Mouse (Mus musculus) forebrain, embryonic 11.5 days (tissue): Measurements from ENCODE around the gene Yju2. TPM values are rescaled to one million over a fixed set of nuclear protein-coding genes. Genes with fewer than 3 reads are reported as not detected.

Source experiments
- ATAC-seq: fragments of 200-750 bp; cut with Nextera tagmentation; replicated peaks from 2 replicates; pipeline ENCODE4 v1.8.0; 2017; ENCODE audit warnings: moderate TSS enrichment; ENCODE audit not compliant: low FRiP score
- DNase-seq: peaks from one replicate; pipeline ENCODE4 v3.0.0-alpha.2; 2017; ENCODE audit warnings: low spot score
- H3K27ac ChIP-seq: fragments of 300-500 bp; sonication (generic); 2 replicates; pipeline ENCODE4 v1.5.1; 2014; ENCODE audit warnings: low read depth, low read length
- H3K27me3 ChIP-seq: fragments of 300-500 bp; sonication (generic); 2 replicates; pipeline ENCODE4 v1.6.1; 2014; ENCODE audit warnings: mild to moderate bottlenecking, low read length, mixed read lengths; ENCODE audit not compliant: control insufficient read depth, insufficient read depth
- H3K36me3 ChIP-seq: fragments of 300-500 bp; sonication (generic); 2 replicates; pipeline ENCODE4 v1.6.1; 2014; ENCODE audit warnings: mild to moderate bottlenecking, low read length, moderate library complexity, mixed read lengths; ENCODE audit not compliant: control insufficient read depth, insufficient read depth
- H3K4me1 ChIP-seq: fragments of 300-500 bp; sonication (generic); replicated peaks from 2 replicates; pipeline ENCODE4 v1.6.1; 2014; ENCODE audit warnings: low read length, mixed read lengths; ENCODE audit not compliant: control insufficient read depth, insufficient read depth
- H3K4me2 ChIP-seq: fragments of 300-500 bp; sonication (generic); 2 replicates; pipeline ENCODE4 v1.6.1; 2014; ENCODE audit warnings: low read depth, mild to moderate bottlenecking, low read length, moderate library complexity, mixed read lengths; ENCODE audit not compliant: severe bottlenecking
- H3K4me3 ChIP-seq: fragments of 300-500 bp; sonication (generic); 2 replicates; pipeline ENCODE4 v1.5.1; 2014; ENCODE audit warnings: low read depth, low read length
- H3K9ac ChIP-seq: fragments of 300-500 bp; sonication (generic); 2 replicates; pipeline ENCODE4 v1.6.1; 2014; ENCODE audit warnings: low read length
- H3K9me3 ChIP-seq: fragments of 300-500 bp; sonication (generic); 2 replicates; pipeline ENCODE4 v1.6.1; 2016; ENCODE audit warnings: low read length, mixed read lengths; ENCODE audit not compliant: control insufficient read depth
- WGBS: fragments of 180-500 bp; shearing (Covaris S2); extraction: QIAGEN DNeasy Blood & Tissue Kit; methylation state at CpG from one replicate; pipeline ENCODE4 v1.1.7; 2014; 5-methylcytosine and 5-hydroxymethylcytosine counted together
- polyA plus RNA-seq: library from polyadenylated mRNA; unstranded; fragments of >200 nt; fragmentation: Nextera tagmentation; extraction: Ambion mirVana; gene quantifications from 2 replicates; pipeline ENCODE4 v1.2.1, GENCODE M21; 2014

Gene Yju2
- polyA plus RNA-seq, 1 experiment from 2014 or later, result 27.4 TPM

DNA sequence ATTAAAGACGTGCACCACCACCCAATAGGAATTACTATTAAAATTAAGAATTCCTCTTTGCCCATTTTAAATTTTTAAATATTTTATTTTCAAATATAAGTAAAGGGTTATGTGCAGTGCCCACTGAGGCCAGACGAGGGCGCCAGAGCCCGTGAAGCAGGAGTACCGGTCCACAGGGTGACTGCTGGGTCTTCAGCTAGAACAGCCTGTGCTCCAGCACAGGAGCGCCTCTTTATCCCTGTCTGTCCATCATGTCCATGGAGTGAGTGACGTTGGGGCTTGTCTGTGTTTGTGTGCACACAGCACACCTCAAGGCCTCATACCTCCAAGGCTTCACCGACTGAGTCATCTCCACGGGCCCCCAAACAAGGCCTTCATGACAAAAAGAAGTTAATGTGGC is 1.7 kb upstream of the Yju2 start:
- Histone ChIP-seq H3K27ac (no peak overlapping the region), H3K36me3 (no peaks in the 10 kb centered on the region), H3K4me1 (peaks cover 10% of the 10 kb centered on the region), H3K9me3 (no peaks in the 10 kb centered on the region), H3K27me3 (no peaks in the 10 kb centered on the region), H3K4me2 (no peak overlapping the region), H3K9ac (no peak overlapping the region), H3K4me3 (no peak overlapping the region)
- WGBS, result 11% methylated on average over 9 of the region's 9 CpGs
- ATAC-seq, result peak; percentile 34
- peak; percentile 87 for DNase-seq

DNA sequence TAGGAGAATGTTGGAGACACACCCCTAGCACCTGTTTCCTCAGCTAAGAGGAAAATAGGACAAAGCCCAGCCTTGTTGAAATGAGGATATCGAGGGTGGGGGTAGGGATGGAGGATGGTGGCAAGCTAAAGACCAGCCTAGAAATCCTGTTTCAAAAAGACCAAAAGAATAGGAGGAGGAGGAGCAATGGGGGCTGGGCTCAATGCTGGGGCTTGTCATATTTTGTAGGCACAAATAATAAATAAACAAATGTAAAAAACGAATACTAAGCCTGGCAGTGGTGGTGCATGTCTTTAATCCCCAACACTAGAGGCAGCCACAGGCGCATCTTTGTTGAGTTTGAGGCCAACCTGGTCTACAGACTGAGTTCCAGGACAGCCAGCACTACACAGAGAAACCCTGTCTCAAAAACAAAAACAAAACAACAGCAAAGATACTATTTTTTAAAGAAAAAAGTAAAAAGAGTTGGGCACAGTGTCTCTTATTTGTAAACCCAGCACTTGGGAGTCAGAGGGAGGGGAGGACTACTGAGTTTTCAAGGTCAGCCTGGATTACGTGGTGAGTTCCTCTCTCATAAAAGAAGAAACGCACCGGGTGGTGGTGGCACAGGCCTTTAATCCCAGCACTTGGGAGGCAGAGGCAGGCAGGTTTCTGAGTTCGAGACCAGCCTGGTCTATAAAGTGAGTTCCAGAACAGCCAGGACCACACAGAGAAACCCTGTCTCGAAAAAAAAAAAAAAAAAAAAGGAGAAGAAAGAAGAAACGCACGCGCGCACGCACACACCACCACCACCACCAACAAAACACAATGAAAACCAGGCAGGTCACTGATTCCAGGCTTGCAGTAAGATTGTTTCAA is 944 bp upstream of the Yju2 start:
- 0 out of 2 replicates have a peak overlapping the region, but pooled peaks have one; percentile 92 for H3K27ac ChIP-seq
- WGBS, result 80% methylated on average over 13 of the region's 13 CpGs
- peaks cover 10% of the 10 kb centered on the region for H3K4me1 ChIP-seq
- H3K9me3 ChIP-seq, result no peaks in the 10 kb centered on the region
- peak overlapping the region; percentile 56 for H3K4me3 ChIP-seq
- no peaks in the 10 kb centered on the region for H3K27me3 ChIP-seq
- peak overlapping the region; percentile 66 for H3K4me2 ChIP-seq
- peak overlapping the region; percentile 60 for H3K9ac ChIP-seq
- peak; percentile 48 for DNase-seq
- no peak for ATAC-seq
- H3K36me3 ChIP-seq, result no peaks in the 10 kb centered on the region

DNA sequence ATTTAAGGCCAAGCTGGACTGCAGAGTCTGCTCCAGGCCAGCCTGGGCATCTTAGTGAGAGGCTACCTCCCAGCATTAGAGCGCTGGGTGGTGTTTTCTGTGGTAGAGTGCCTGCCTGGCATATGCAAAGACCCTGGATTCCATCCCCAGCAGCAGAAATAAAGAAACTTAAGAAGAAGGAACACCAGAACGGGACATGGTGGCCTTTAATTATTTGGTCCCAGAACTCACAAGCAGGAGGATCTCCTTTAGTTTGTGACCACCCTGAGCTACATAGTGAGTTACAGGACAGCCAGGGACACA is 364 bp upstream of the Yju2 start:
- Histone ChIP-seq H3K4me3 (peak overlapping the region; percentile 56), H3K27ac (peak overlapping the region; percentile 92; the same call in 1 of the 2 replicates), H3K4me2 (peak overlapping the region; percentile 66), H3K36me3 (no peaks in the 10 kb centered on the region), H3K9me3 (no peaks in the 10 kb centered on the region), H3K27me3 (no peaks in the 10 kb centered on the region), H3K4me1 (peaks cover 10% of the 10 kb centered on the region), H3K9ac (peak overlapping the region; percentile 60)
- ATAC-seq (no peak), DNase-seq (peak; percentile 51)
- 21% methylated on average over 2 of the region's 2 CpGs for WGBS

DNA sequence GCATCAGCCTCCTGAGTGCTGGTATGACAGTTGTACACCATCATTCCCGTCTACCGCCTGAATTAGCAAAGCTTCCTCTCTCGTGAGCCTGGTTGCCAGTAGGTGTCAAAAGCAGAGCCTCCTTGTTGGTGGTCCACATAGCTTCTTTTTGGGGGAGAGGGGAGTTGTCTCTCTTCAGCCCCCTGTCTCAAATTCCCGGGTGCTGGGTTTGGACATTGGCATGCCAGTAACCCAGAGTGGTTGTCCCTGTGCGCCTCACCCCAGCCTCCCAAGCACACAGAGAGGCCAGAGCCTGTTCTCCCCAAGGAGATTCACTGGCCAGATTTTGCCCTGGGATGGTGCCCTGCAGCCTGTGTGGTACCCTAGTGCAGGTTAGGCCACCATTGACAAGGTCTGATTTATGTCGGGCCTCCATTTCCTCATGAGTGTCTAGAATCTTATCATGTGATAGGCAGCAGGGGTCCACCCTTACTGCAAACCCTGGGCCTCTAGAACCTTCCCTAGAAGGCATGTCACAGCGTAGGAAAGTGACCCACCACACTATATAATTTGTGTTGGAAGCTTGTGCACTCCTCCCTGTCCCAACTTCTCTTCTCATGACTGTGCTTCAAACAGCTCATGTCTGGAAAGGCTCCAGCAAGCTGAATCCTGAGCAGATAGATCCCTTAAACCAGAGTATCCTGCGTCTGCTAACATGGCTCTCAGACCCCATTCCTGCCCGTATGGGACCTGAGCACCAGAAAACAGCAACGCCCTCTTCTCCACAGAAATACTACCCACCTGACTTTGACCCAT is 1.2 kb downstream of the Yju2 start:
- WGBS, result 75% methylated on average over 10 of the region's 10 CpGs
- ATAC-seq (no peak), DNase-seq (peak; percentile 52)
- H3K9ac ChIP-seq, result peak overlapping the region; percentile 37
- no peak overlapping the region for H3K27ac ChIP-seq
- H3K27me3 ChIP-seq, result no peaks in the 10 kb centered on the region
- no peaks in the 10 kb centered on the region for H3K9me3 ChIP-seq
- peaks cover 10% of the 10 kb centered on the region for H3K4me1 ChIP-seq
- H3K4me3 ChIP-seq, result peak overlapping the region; percentile 56
- H3K4me2 ChIP-seq, result peak overlapping the region; percentile 66
- no peaks in the 10 kb centered on the region; the same call in 1 of the 2 replicates for H3K36me3 ChIP-seq

DNA sequence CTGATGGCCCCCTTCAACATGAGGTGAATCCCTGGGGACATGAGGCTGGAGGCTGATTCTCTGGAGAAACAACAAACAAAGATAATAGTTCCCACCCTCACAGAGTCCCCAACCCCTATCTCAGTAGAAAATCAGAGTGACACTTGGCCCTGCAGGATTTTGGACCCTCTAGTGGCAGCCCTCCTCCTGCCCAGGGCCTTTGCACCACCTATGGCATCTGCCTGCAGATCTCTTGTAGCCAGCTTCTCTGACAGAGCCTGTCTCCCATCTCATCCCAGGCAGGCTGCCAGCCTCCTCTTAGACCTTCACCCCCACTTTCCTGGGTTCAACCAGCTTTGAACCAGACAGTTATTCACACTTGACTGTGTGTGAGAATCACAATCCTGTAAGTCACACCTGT is 1.9 kb downstream of the Yju2 start:
- DNase-seq, result no peak
- Histone ChIP-seq H3K9ac (no peak overlapping the region), H3K27ac (no peak overlapping the region)

DNA sequence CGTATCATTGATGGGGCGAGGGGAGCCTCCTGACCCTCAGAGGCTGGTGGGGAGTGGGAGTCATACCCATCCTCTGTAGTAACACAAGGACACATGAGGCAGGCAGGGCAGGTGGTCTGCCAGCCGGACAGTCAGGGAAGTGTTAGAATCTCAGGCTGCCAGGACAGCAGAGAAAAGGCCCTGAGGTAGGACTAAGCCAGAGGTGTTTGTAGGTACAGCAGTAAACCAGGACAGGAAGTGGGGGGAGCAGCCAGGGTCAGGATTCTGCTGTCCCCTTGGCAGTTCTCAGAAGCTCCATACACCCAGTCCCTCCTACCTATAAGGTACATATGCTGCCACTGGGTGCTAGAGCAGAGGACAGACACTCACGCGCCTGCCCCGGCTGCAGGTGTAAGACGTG is 2.7 kb downstream of the Yju2 start:
- no peak overlapping the region for H3K27ac ChIP-seq
- H3K4me1 ChIP-seq, result peaks cover 8% of the 10 kb centered on the region; the same call in 1 of the 2 replicates
- no peak overlapping the region for H3K9ac ChIP-seq
- H3K27me3 ChIP-seq, result no peaks in the 10 kb centered on the region
- DNase-seq (peak; percentile 41), ATAC-seq (no peak)
- no peak overlapping the region for H3K4me2 ChIP-seq
- peaks cover 2% of the 10 kb centered on the region; the same call in 1 of the 2 replicates for H3K36me3 ChIP-seq
- 94% methylated on average over 7 of the region's 7 CpGs for WGBS
- H3K4me3 ChIP-seq, result no peak overlapping the region
- no peaks in the 10 kb centered on the region for H3K9me3 ChIP-seq

More for the DNA sequence above, 1.9 kb downstream of the Yju2 start:
- Histone ChIP-seq H3K4me2 (no peak overlapping the region), H3K4me1 (peaks cover 10% of the 10 kb centered on the region), H3K4me3 (no peak overlapping the region), H3K27me3 (no peaks in the 10 kb centered on the region), H3K9me3 (no peaks in the 10 kb centered on the region), H3K36me3 (no peaks in the 10 kb centered on the region; the same call in 1 of the 2 replicates)
- ATAC-seq, result no peak

DNA sequence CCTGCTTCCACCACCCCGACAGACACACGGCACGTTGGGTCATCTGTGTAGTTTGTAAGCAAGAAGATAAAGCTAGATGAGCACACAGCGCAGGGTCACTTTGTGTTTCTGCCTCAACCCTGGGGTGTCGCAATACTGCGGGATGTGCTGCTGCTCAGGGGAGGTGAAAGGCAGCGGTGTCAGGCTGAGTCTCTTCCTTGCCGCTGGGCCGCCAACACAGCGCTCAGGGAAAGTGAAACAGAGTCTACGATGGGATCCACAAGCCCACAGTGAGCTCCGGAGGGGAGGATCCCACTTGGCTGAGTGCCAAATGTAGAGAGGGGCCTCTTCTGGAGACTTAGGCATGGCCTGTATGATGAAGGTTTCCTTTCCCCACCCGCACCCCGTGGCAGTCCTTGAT is 4.3 kb downstream of the Yju2 start:
- H3K4me2 ChIP-seq, result no peak overlapping the region
- no peak for ATAC-seq
- H3K27ac ChIP-seq, result no peak overlapping the region
- H3K36me3 ChIP-seq, result peaks cover 2% of the 10 kb centered on the region; the same call in 1 of the 2 replicates
- H3K9me3 ChIP-seq, result no peaks in the 10 kb centered on the region
- DNase-seq, result peak; percentile 50
- H3K4me3 ChIP-seq, result no peak overlapping the region
- 87% methylated on average over 14 of the region's 14 CpGs for WGBS
- H3K9ac ChIP-seq, result no peak overlapping the region
- no peaks in the 10 kb centered on the region for H3K27me3 ChIP-seq
- peaks cover 8% of the 10 kb centered on the region; the same call in 1 of the 2 replicates for H3K4me1 ChIP-seq

DNA sequence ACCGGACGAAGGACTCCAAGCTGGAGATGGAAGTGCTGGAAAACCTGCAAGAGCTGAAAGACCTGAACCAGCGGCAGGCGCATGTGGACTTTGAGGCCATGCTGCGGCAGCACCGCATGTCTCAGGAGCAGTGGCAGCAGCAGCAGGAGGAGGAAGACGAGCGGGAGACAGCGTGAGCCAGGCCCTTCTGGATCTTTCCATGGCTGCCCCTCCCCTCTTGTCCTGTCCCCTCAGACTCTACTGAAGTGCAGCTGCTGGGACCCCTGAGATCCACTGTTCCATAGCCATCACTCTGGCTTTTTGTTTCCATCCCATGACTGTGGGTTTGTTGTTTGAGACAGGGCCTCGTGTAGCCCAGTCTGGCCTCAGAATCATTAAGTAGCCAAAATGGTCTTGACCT is 5.6 kb downstream of the Yju2 start:
- no peak for ATAC-seq
- H3K9me3 ChIP-seq, result no peaks in the 10 kb centered on the region
- DNase-seq, result peak; percentile 44
- H3K9ac ChIP-seq, result no peak overlapping the region
- H3K4me2 ChIP-seq, result no peak overlapping the region
- peaks cover 2% of the 10 kb centered on the region; the same call in 1 of the 2 replicates for H3K36me3 ChIP-seq
- peaks cover 6% of the 10 kb centered on the region; the same call in 1 of the 2 replicates for H3K4me1 ChIP-seq
- no peak overlapping the region for H3K4me3 ChIP-seq
- no peaks in the 10 kb centered on the region for H3K27me3 ChIP-seq
- no peak overlapping the region for H3K27ac ChIP-seq
- WGBS, result 95% methylated on average over 10 of the region's 10 CpGs
